Mouse (Mus musculus) thymus, postnatal 14 days (tissue): ENCODE measurements around the gene Dyrk2.

ENCODE experiments used
- DNase-seq: peaks from one replicate; pipeline ENCODE4 v3.0.0; 2021

Dyrk2 gene

GRCm38 (mm10) chr10:118840598-118840997 is 29.4 kb downstream of the Dyrk2 start:
- DNase-seq = no peak

GRCm38 (mm10) chr10:118839343-118840141 is 30.5 kb downstream of the Dyrk2 start:
- no peak for DNase-seq

GRCm38 (mm10) chr10:118837636-118838035 is 32.4 kb downstream of the Dyrk2 start:
- no peak for DNase-seq

GRCm38 (mm10) chr10:118831190-118831589 is 38.8 kb downstream of the Dyrk2 start:
- no peak for DNase-seq

GRCm38 (mm10) chr10:118829641-118830040 is 40.4 kb downstream of the Dyrk2 start:
- no peak for DNase-seq

GRCm38 (mm10) chr10:118827116-118827515 is 42.9 kb downstream of the Dyrk2 start:
- peak; percentile 73 for DNase-seq

GRCm38 (mm10) chr10:118824830-118825229 is 45.2 kb downstream of the Dyrk2 start:
- no peak for DNase-seq

- no peak for DNase-seq
Observed at GRCm38 (mm10) chr10:118820901-118821300, 49.1 kb downstream of the Dyrk2 start.

GRCm38 (mm10) chr10:118819846-118820245 is 50.2 kb downstream of the Dyrk2 start:
- DNase-seq = no peak

- no peak for DNase-seq
Observed at GRCm38 (mm10) chr10:118817089-118817488, 52.9 kb downstream of the Dyrk2 start.

- no peak for DNase-seq
Observed at GRCm38 (mm10) chr10:118811945-118812344, 58.1 kb downstream of the Dyrk2 start.

- DNase-seq = no peak
Observed at GRCm38 (mm10) chr10:118810908-118811711, 58.9 kb downstream of the Dyrk2 start.
